Mouse (Mus musculus): Measurements from ENCODE around the gene Zfp974. TPM values are rescaled to one million over a fixed set of nuclear protein-coding genes. Genes with fewer than 3 reads are reported as not detected.
"Not testable (repeated sequence)": the region's sequence is repeated elsewhere in the genome, so short reads cannot be mapped to it uniquely, and the experiment has no call there.

Zfp974 gene
- total and polyA plus RNA-seq, 3 experiments, result 0.03 to 2.4 (median 2.2) TPM

DNA sequence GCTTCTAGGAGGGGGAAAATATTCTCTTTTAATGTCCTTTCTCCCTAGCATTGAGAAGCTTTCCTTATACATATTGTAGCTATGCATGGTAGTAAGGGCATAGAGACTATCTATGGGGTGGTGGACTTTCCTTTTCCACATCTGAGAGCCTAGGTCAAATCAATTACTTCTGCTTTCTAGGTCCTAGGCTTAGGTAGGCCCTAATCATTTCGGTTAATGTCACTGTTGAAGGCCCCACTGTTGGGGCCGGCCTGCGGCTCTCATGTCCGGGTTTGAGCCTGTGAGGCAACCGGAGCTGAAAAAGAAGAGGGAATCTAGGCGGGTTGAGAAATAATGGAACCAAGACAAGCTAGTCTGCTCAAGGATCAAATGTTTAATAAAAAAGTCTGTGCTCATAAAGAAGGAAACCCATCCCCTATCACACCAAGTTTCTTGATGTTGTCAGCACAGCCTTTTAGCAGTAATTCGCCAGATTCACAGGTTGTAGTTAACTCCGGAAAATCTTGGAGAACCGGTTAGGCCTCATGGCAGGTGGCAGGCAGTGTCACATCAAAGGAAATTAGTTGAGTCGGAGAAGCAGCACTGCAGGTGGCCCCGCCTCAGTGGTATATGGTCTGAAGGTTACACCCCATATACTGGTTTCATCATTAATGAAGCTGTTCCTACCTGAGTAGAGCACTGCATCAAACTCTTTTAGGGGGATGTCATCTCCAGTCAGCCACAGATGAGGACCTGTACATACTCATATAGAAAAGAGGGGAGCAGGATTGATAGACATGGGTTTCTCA, 24.0 kb downstream of the Zfp974 start:
- no peak for DNase-seq (ENCODE audit: low spot score)

DNA sequence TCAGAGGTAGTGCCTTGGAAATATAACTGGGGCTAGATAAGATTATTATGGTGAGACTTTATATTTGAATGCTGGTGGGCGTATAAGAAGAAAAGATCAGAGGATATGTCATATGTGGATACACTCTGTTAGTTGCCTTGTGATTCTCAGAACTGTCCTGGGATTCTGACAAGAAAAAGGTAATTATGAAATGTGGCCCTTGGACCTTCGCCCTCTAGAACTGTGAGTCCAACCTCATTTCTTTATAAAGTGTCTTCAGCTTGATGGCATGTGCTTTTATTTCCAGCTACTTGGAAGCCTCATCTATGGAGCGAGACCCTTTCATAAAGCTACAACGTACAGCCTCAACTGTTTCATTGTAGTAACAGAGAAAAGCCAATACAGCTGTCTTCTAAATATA, 28.7 kb downstream of the Zfp974 start:
- no peak for DNase-seq (ENCODE audit: low spot score)
- TF ChIP-seq GATA2 (IDR thresholded peaks at IDR 0.05; ENCODE audit: borderline replicate concordance, low read depth, low read length) (no peak), CTCF (IDR thresholded peaks at IDR 0.05; ENCODE audit: low read depth, low read length) (no peak), TAL1 (conservative IDR thresholded peaks at IDR 0.05; ENCODE audit: low read depth, low read length) (no peak), POLR2AphosphoS5 (IDR thresholded peaks at IDR 0.05; ENCODE audit: insufficient replicate concordance, low read depth, low read length) (no peak), GATA1 (IDR thresholded peaks at IDR 0.05; ENCODE audit: borderline replicate concordance, low read length) (no peak)
- Histone ChIP-seq H3K4me1 (ENCODE audit: insufficient read depth, low read depth, low read length) (no peaks in the 10 kb centered on the region), H3K4me3 (ENCODE audit: low read depth, low read length) (no peak overlapping the region), H3K9me3 (replicated peaks) (0 out of 2 replicates have a peak, but pooled peaks cover 2% of the 10 kb centered on the region), H3K27me3 (ENCODE audit: insufficient read depth, low read length) (no peaks in the 10 kb centered on the region), H3K36me3 (replicated peaks) (no peaks in the 10 kb centered on the region)
- ATAC-seq (ENCODE audit: extremely low read depth, insufficient number of reproducible peaks, low FRiP score, poor library complexity, severe bottlenecking), result no peak

More for the DNA sequence above, 24.0 kb downstream of the Zfp974 start:
- TF ChIP-seq GATA2 (IDR thresholded peaks at IDR 0.05; ENCODE audit: borderline replicate concordance, low read depth, low read length), result no peak
- no peak for TF ChIP-seq TAL1 (conservative IDR thresholded peaks at IDR 0.05; ENCODE audit: low read depth, low read length)
- TF ChIP-seq GATA1 (IDR thresholded peaks at IDR 0.05; ENCODE audit: borderline replicate concordance, low read length), result no peak
- no peak for TF ChIP-seq CTCF (IDR thresholded peaks at IDR 0.05; ENCODE audit: low read depth, low read length)
- Histone ChIP-seq H3K36me3 (replicated peaks) (no peaks in the 10 kb centered on the region), H3K4me1 (ENCODE audit: insufficient read depth, low read depth, low read length) (no peaks in the 10 kb centered on the region), H3K4me3 (ENCODE audit: low read depth, low read length) (no peak overlapping the region), H3K9me3 (replicated peaks) (0 out of 2 replicates have a peak, but pooled peaks cover 2% of the 10 kb centered on the region), H3K27me3 (ENCODE audit: insufficient read depth, low read length) (no peaks in the 10 kb centered on the region)
- ATAC-seq (ENCODE audit: extremely low read depth, insufficient number of reproducible peaks, low FRiP score, poor library complexity, severe bottlenecking), result no peak

DNA sequence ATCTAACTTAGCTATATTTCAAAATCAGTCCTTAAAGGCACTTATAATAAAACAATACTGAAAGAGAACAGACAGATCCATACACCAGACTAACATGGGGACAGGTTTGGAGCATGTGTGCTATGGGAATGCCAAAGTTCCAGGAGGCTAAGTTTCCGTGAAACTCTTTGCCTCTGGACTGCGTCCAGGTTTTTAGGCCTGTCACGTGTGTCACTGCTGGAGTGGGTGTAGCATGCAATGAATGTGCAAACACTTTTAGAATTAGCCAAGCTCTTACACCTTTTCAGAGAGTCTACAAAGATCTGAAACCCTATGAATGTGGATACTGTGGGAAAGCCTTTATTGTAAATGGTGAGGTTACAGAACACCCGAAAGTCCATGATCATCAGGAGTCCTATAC, 47.5 kb downstream of the Zfp974 start:
- H3K9me3 ChIP-seq (replicated peaks), result peaks cover 24% of the 10 kb centered on the region
- H3K27me3 ChIP-seq (ENCODE audit: insufficient read depth, low read length), result no peaks in the 10 kb centered on the region
- DNase-seq (ENCODE audit: low spot score), result no peak
- no peak for ATAC-seq (ENCODE audit: extremely low read depth, insufficient number of reproducible peaks, low FRiP score, poor library complexity, severe bottlenecking)
- H3K36me3 ChIP-seq (replicated peaks), result peaks cover 63% of the 10 kb centered on the region
- TF ChIP-seq CTCF (IDR thresholded peaks at IDR 0.05; ENCODE audit: low read depth, low read length) (no peak), TAL1 (conservative IDR thresholded peaks at IDR 0.05; ENCODE audit: low read depth, low read length) (no peak), GATA2 (IDR thresholded peaks at IDR 0.05; ENCODE audit: borderline replicate concordance, low read depth, low read length) (no peak), GATA1 (IDR thresholded peaks at IDR 0.05; ENCODE audit: borderline replicate concordance, low read length) (no peak), POLR2AphosphoS5 (IDR thresholded peaks at IDR 0.05; ENCODE audit: insufficient replicate concordance, low read depth, low read length) (no peak)
- H3K4me3 ChIP-seq (ENCODE audit: low read depth, low read length), result no peak overlapping the region
- no peaks in the 10 kb centered on the region for H3K4me1 ChIP-seq (ENCODE audit: insufficient read depth, low read depth, low read length)

DNA sequence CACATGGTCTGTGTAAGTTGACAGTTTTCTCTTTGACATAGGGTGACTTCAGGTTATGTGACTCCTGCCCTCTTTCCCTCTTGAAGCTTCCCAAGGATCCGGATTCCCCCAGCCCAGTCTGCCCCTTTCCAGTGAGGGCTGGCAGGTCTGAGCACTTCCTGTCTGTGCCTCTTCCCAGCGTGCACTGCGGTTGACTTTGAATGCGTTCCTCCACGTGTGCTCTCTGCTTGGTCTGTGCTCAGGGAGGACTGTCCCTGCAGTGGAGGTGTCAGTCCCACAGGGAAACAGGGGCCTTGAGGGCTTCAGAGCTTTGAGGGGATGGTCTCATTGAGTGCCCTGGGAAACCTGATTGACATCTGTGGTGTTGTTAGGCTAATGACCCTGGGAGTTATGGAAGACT, 66.7 kb downstream of the Zfp974 start:
- H3K4me1 ChIP-seq (ENCODE audit: insufficient read depth, low read depth, low read length), result peaks cover 28% of the 10 kb centered on the region
- not testable (repeated sequence) for DNase-seq (ENCODE audit: low spot score)

DNA sequence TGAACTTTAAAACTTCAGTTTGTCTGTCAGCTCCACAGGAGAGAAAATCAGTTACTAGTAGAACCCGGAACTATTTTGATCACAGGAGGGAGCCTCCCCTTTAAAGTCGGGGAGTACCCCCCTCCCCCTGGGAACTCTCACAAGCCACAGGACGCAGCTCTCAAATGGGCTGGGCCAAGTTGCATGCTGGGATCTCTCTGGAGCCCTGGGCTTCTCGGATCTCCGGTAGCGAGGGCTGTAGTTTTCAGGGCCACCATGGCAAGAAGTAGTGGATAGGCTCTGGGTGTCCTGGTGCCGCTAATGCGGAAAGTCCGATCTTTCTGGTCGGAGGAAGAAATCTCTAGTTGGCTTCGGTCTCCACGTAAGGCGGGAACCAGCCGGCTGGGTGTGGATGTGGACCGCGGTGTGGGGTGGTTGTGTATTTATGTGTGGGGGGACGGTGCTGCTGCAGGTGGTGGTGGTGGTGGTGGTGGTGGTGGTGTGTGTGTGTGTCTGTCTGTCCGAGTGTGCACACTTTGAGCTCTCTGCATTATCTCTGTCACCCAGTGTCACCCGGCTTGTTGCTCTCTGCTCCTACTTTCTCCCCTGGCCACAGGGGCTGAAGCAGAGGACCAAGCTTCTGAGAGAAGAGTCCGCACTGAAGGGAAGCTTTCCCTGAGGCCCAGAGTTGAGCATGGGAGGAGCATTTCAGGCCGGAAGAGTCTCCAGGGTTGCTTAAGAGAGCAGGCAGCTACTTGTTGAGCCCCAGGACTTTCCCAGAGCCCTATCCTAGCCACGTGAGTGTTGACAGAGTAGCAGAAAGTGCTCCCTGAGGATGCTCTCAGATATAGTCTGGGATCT, 68.6 kb downstream of the Zfp974 start:
- H3K27me3 ChIP-seq (ENCODE audit: insufficient read depth, low read length), result no peaks in the 10 kb centered on the region
- ATAC-seq (ENCODE audit: extremely low read depth, insufficient number of reproducible peaks, low FRiP score, poor library complexity, severe bottlenecking), result peak; percentile 96
- peak; percentile 90 for DNase-seq (ENCODE audit: low spot score)
- H3K4me3 ChIP-seq (ENCODE audit: low read depth, low read length), result peak overlapping the region; percentile 80
- peaks cover 23% of the 10 kb centered on the region for H3K36me3 ChIP-seq (replicated peaks)
- H3K4me1 ChIP-seq (ENCODE audit: insufficient read depth, low read depth, low read length), result peaks cover 23% of the 10 kb centered on the region
- no peaks in the 10 kb centered on the region for H3K9me3 ChIP-seq (replicated peaks)
- TF ChIP-seq GATA2 (IDR thresholded peaks at IDR 0.05; ENCODE audit: borderline replicate concordance, low read depth, low read length), result no peak

More for the DNA sequence above, 66.7 kb downstream of the Zfp974 start:
- peaks cover 40% of the 10 kb centered on the region for H3K36me3 ChIP-seq (replicated peaks)
- H3K27me3 ChIP-seq (ENCODE audit: insufficient read depth, low read length); H3K4me3 ChIP-seq (ENCODE audit: low read depth, low read length); H3K9me3 ChIP-seq (replicated peaks); ATAC-seq (ENCODE audit: extremely low read depth, insufficient number of reproducible peaks, low FRiP score, poor library complexity, severe bottlenecking): not testable (repeated sequence)

DNA sequence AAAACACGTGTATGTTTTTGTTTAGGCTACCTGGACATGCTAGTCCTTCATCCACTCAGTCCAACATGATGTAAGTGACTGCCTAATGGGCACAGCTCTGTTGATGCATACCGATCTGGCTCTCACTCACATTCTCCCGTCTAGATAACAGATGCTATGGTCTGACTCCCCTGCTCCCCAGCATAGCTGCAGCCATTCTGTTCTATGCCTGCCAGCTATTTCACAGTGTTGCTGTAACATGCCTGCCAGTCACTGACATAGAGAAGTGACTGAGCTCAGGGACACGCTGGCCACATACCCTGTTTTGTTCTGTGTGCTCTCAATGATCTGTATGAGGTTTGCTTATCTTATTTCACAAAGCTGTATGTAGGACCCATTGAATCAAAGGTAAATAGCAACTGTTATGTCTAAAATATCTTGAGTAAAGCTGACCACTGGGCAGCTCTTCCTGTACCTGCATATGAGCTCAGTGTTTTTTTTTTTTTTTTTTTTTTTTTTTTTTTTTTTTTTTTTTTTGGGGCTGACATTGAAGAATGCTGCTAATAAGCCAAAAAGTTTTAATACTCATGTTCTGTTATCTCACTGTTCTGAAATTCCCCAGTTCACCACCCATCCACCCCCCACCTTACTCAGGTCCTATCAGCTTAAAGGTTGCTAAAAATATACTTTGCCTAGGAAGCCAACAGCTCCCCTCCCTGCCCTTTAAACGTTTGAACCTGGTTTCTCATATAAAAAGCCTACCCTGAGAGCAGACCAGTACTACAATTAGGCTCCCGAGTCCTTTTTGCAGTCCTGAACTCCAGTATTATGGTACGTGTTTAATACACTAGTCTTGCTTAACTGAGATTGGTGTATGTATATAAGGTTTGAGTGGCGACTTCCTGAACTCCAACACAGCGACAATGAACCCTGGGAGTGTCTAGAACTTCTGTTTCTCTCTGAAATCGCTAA, 69.7 kb downstream of the Zfp974 start:
- ATAC-seq (ENCODE audit: extremely low read depth, insufficient number of reproducible peaks, low FRiP score, poor library complexity, severe bottlenecking) (no peak; the same call in 1 of the 2 replicates), DNase-seq (ENCODE audit: low spot score) (peak; percentile 31)
- Histone ChIP-seq H3K27me3 (ENCODE audit: insufficient read depth, low read length) (no peaks in the 10 kb centered on the region), H3K4me3 (ENCODE audit: low read depth, low read length) (peak overlapping the region; percentile 80), H3K9me3 (replicated peaks) (no peaks in the 10 kb centered on the region), H3K36me3 (replicated peaks) (peaks cover 15% of the 10 kb centered on the region), H3K4me1 (ENCODE audit: insufficient read depth, low read depth, low read length) (peaks cover 23% of the 10 kb centered on the region)
- TF ChIP-seq CTCF (IDR thresholded peaks at IDR 0.05; ENCODE audit: low read depth, low read length) (no peak), TAL1 (conservative IDR thresholded peaks at IDR 0.05; ENCODE audit: low read depth, low read length) (no peak), POLR2AphosphoS5 (IDR thresholded peaks at IDR 0.05; ENCODE audit: insufficient replicate concordance, low read depth, low read length) (no peak), GATA2 (IDR thresholded peaks at IDR 0.05; ENCODE audit: borderline replicate concordance, low read depth, low read length) (no peak), GATA1 (IDR thresholded peaks at IDR 0.05; ENCODE audit: borderline replicate concordance, low read length) (no peak)

Other genes with a start within 250 kb of the Zfp974 start
- gene Zfp607b, start 240.1 kb downstream of the Zfp974 start, total RNA-seq (2014; fragmentation: Nextera tagmentation), result 2.7 and 4.4 TPM in 2 replicates
- gene Zfp607b, start 240.1 kb downstream of the Zfp974 start, total RNA-seq (2017), result 1.6 and 1.7 TPM in 2 replicates
- 0.01 and 0.04 TPM in 2 replicates for gene Zfp607b, start 240.1 kb downstream of the Zfp974 start, polyA plus RNA-seq (2012)
- gene Zfp60, start 198.1 kb downstream of the Zfp974 start, total RNA-seq (2014; fragmentation: Nextera tagmentation), result 16.3 and 21.4 TPM in 2 replicates
- 7.1 and 9.4 TPM in 2 replicates for gene Zfp60, start 198.1 kb downstream of the Zfp974 start, total RNA-seq (2017)
- 0.26 and 0.70 TPM in 2 replicates for gene Zfp60, start 198.1 kb downstream of the Zfp974 start, polyA plus RNA-seq (2012)
- 6.0 and 8.0 TPM in 2 replicates for gene Zfp626, start 122.3 kb downstream of the Zfp974 start, total RNA-seq (2014; fragmentation: Nextera tagmentation)
- gene Zfp626, start 122.3 kb downstream of the Zfp974 start, total RNA-seq (2017), result 6.2 and 6.3 TPM in 2 replicates
- gene Zfp626, start 122.3 kb downstream of the Zfp974 start, polyA plus RNA-seq (2012), result 0.13 and 0.14 TPM in 2 replicates
- 9.6 TPM in 2 replicates for gene Zfp59, start 90.9 kb downstream of the Zfp974 start, total RNA-seq (2014; fragmentation: Nextera tagmentation)
- gene Zfp59, start 90.9 kb downstream of the Zfp974 start, total RNA-seq (2017), result 8.9 and 9.2 TPM in 2 replicates
- gene Zfp59, start 90.9 kb downstream of the Zfp974 start, polyA plus RNA-seq (2012), result 0.15 and 0.33 TPM in 2 replicates
- gene Zfp607a, start 71.9 kb downstream of the Zfp974 start, total RNA-seq (2014; fragmentation: Nextera tagmentation), result 17.5 and 19.6 TPM in 2 replicates
- gene Zfp607a, start 71.9 kb downstream of the Zfp974 start, total RNA-seq (2017), result 12.2 and 15.5 TPM in 2 replicates
- 0.22 and 0.29 TPM in 2 replicates for gene Zfp607a, start 71.9 kb downstream of the Zfp974 start, polyA plus RNA-seq (2012)
- 37.9 and 39.8 TPM in 2 replicates for gene Zfp780b, start 49.7 kb upstream of the Zfp974 start, total RNA-seq (2014; fragmentation: Nextera tagmentation)
- 20.6 and 25.9 TPM in 2 replicates for gene Zfp780b, start 49.7 kb upstream of the Zfp974 start, total RNA-seq (2017)
- gene Zfp780b, start 49.7 kb upstream of the Zfp974 start, polyA plus RNA-seq (2012), result 0.31 and 0.41 TPM in 2 replicates
- 12.1 and 20.9 TPM in 2 replicates for gene Zfp850, start 84.7 kb upstream of the Zfp974 start, total RNA-seq (2014; fragmentation: Nextera tagmentation)
- gene Zfp850, start 84.7 kb upstream of the Zfp974 start, total RNA-seq (2017), result 11.7 and 12.5 TPM in 2 replicates
- gene Zfp850, start 84.7 kb upstream of the Zfp974 start, polyA plus RNA-seq (2012), result 0.26 and 0.35 TPM in 2 replicates
- gene Psmc4, start 120.6 kb upstream of the Zfp974 start, total RNA-seq (2014; fragmentation: Nextera tagmentation), result 140 and 154 TPM in 2 replicates
- gene Psmc4, start 120.6 kb upstream of the Zfp974 start, total RNA-seq (2017), result 175 and 188 TPM in 2 replicates
- gene Psmc4, start 120.6 kb upstream of the Zfp974 start, polyA plus RNA-seq (2012), result 96.9 and 123 TPM in 2 replicates
- not detected in 2 replicates for gene Fcgbp, start 141.8 kb upstream of the Zfp974 start, total RNA-seq (2014; fragmentation: Nextera tagmentation)
- gene Fcgbp, start 141.8 kb upstream of the Zfp974 start, total RNA-seq (2017), result 0.06 and 0.27 TPM in 2 replicates
- gene Fcgbp, start 141.8 kb upstream of the Zfp974 start, polyA plus RNA-seq (2012), result not detected in 2 replicates
- gene 9530053A07Rik, start 200.0 kb upstream of the Zfp974 start, total RNA-seq (2014; fragmentation: Nextera tagmentation), result not detected in 2 replicates
- 0.12 and 0.22 TPM in 2 replicates for gene 9530053A07Rik, start 200.0 kb upstream of the Zfp974 start, total RNA-seq (2017)
- gene 9530053A07Rik, start 200.0 kb upstream of the Zfp974 start, polyA plus RNA-seq (2012), result not detected in 2 replicates
- gene Fbl, start 240.2 kb upstream of the Zfp974 start, total RNA-seq (2014; fragmentation: Nextera tagmentation), result 71.4 and 78.3 TPM in 2 replicates
- gene Fbl, start 240.2 kb upstream of the Zfp974 start, total RNA-seq (2017), result 122 and 148 TPM in 2 replicates
- gene Fbl, start 240.2 kb upstream of the Zfp974 start, polyA plus RNA-seq (2012), result 585 and 591 TPM in 2 replicates

All from G1E (cell line).